In the genomic region with DNA sequence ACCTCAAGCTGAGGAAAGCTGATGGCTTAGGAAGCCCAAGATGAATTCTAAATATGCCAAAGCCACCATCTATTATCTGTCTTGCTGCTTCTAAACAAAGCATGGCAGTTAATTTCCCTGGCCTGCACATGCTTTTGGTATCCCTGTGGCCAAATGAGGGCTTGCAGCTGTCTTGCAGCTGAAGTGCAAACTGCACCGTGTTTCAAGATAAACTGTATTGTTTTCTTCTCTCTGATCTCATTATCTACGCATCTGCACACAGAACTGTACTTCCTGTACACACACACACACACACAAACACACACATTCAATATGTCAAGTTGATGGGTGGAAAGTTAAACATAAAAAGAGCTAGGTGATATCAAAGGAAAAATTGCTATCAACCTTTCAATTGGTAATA, we compare ENCODE assay signal across 21 mouse cellular contexts.
DNase-seq lines count a peak whose midpoint lies in the region; ATAC-seq and TF ChIP-seq lines count a peak whose summit lies in the region.
"Had no signal": no experiment of that assay in that cellular context is flagged by ENCODE, and none has a peak within 500 bp of the region (broad histone marks: within the 10 kb centered on the region; RNA-seq: fewer than 3 reads in every experiment).

No protein-coding gene starts in this region.

- in situ Hi-C loops in CH12.LX (cut with MboI; ENCODE audit: low pct_ligation_motif_present, low pct_unique_long_range_greater_than_20kb, low sequenced_read_pairs), result no loop called here

- no peak overlapping the region for H3K4me3 ChIP-seq in lung, embryonic 14.5 days (ENCODE audit: low read depth, low read length)
- no peak overlapping the region for H3K4me3 ChIP-seq in lung, adult 2 months (replicated peaks; ENCODE audit: extremely low read depth, low read depth, low read length)
- H3K4me3 ChIP-seq in CH12.LX (replicated peaks in 1 of 3; ENCODE audit: low read depth in 2 of 3, low read length in 2 of 3, poor library complexity in 1 of 3) (no peak overlapping the region), MEL (ENCODE audit: control insufficient read depth in 1 of 2, insufficient read depth in 1 of 2, low read depth in 2 of 2, low read length in 2 of 2) (peak overlapping the region in 1 of 2 experiments; percentile 44; a peak in 3 of 4 replicates)
- H3K4me3 ChIP-seq: embryonic facial prominence, embryonic 10.5 days; forebrain, embryonic 15.5 days; heart, embryonic 10.5 days; hindbrain, embryonic 10.5 days; layer of hippocampus, adult 2 months; midbrain, embryonic 13.5 days had no signal

- H3K27ac ChIP-seq in lung, embryonic 14.5 days (ENCODE audit: low read depth), result no peak overlapping the region
- H3K27ac ChIP-seq in CH12.LX (ENCODE audit: insufficient read depth, low read depth) (no peak overlapping the region), MEL (ENCODE audit: control insufficient read depth, low read depth, low read length) (no peak overlapping the region)
- H3K27ac ChIP-seq: embryonic facial prominence, embryonic 10.5 days; forebrain, embryonic 15.5 days; heart, embryonic 10.5 days; hindbrain, embryonic 10.5 days; layer of hippocampus, adult 2 months; midbrain, embryonic 13.5 days had no signal

- H3K4me1 ChIP-seq in lung, embryonic 14.5 days (ENCODE audit: insufficient read depth), result 0 out of 2 replicates have a peak, but pooled peaks cover 2% of the 10 kb centered on the region
- no peaks in the 10 kb centered on the region for H3K4me1 ChIP-seq in lung, adult 2 months (ENCODE audit: control insufficient read depth, insufficient read depth, low read length)
- peaks cover 4 to 8% of the 10 kb centered on the region in 2 experiments for H3K4me1 ChIP-seq in CH12.LX (ENCODE audit: control insufficient read depth in 1 of 2, insufficient read depth in 2 of 2)
- H3K4me1 ChIP-seq in MEL (ENCODE audit: control insufficient read depth in 1 of 2, insufficient read depth in 2 of 2, low read length in 2 of 2), result peaks cover 20 to 31% of the 10 kb centered on the region in 2 experiments
- H3K4me1 ChIP-seq: forebrain, embryonic 15.5 days; hindbrain, embryonic 10.5 days had no signal

- TF ChIP-seq EP300 in CH12.LX (IDR thresholded peaks at IDR 0.05; ENCODE audit: low read length) (no peak), MEL (IDR thresholded peaks at IDR 0.05; ENCODE audit: low read depth in 1 of 2, low read length in 2 of 2) (peak; percentile 55 to 70; a peak in 3 of 4 replicates)

- WGBS in lung, embryonic 14.5 days, result 22% methylated on average over 2 of the region's 2 CpGs
- WGBS in lung, adult 2 months, result 29% methylated on average over 2 of the region's 2 CpGs

- H3K9me3 ChIP-seq in lung, embryonic 14.5 days (ENCODE audit: low read depth, low read length), result 0 out of 2 replicates have a peak, but pooled peaks cover 4% of the 10 kb centered on the region
- peaks cover 4% of the 10 kb centered on the region for H3K9me3 ChIP-seq in CH12.LX (replicated peaks; ENCODE audit: low read length)
- H3K9me3 ChIP-seq in MEL (replicated peaks; ENCODE audit: insufficient read depth, low read length), result no peaks in the 10 kb centered on the region
- H3K9me3 ChIP-seq: embryonic facial prominence, embryonic 10.5 days; forebrain, embryonic 15.5 days had no signal

- peak; percentile 47; the same call in 1 of the 2 replicates for TF ChIP-seq CTCF in lung, embryonic 14.5 days (IDR thresholded peaks at IDR 0.05; ENCODE audit: low read depth)
- TF ChIP-seq CTCF in lung, adult 2 months (IDR thresholded peaks at IDR 0.05; ENCODE audit: insufficient read depth, low read length), result no peak
- TF ChIP-seq CTCF in CH12.LX (conservative IDR thresholded peaks at IDR 0.05 in 1 of 2, IDR thresholded peaks at IDR 0.05 in 1 of 2; ENCODE audit: low read depth in 2 of 2, low read length in 2 of 2) (no peak), MEL (IDR thresholded peaks at IDR 0.05 in 2 of 3, conservative IDR thresholded peaks at IDR 0.05 in 1 of 3; ENCODE audit: control insufficient read depth in 1 of 3, insufficient read depth in 1 of 3, low read depth in 2 of 3, low read length in 3 of 3, poor library complexity in 1 of 3, severe bottlenecking in 1 of 3) (peak in 1 of 3 experiments; percentile 17; a peak in 2 of 6 replicates)

- H3K9ac ChIP-seq in lung, embryonic 14.5 days, result no peak overlapping the region
- H3K9ac ChIP-seq in CH12.LX (ENCODE audit: insufficient read depth, low read depth) (no peak overlapping the region), MEL (ENCODE audit: control insufficient read depth, low read depth, low read length, poor library complexity, severe bottlenecking) (no peak overlapping the region)
- H3K9ac ChIP-seq: forebrain, embryonic 15.5 days; midbrain, embryonic 13.5 days had no signal

- DNase-seq in lung, embryonic 14.5 days, result peak; percentile 63
- no peak for DNase-seq in lung, adult 2 months
- no peak for DNase-seq in CH12.LX (ENCODE audit: extremely low read depth)
- peak; percentile 62 for DNase-seq in MEL (ENCODE audit: low read depth, low spot score)
- DNase-seq in cerebellum, postnatal 25 days, result no peak
- no peak for DNase-seq in left cerebral cortex, adult 8-10 months (ENCODE audit: low spot score in 2 of 2)
- DNase-seq: cerebellum, adult 11-12 months; cerebellum, postnatal 36 days; kidney, postnatal 25 days; layer of hippocampus, postnatal 36 days; right cerebral cortex, postnatal 14 days had no signal

- dilution Hi-C loops in CH12.LX (cut with MboI; ENCODE audit: extremely low pct_ligation_motif_present, extremely low pct_unique_long_range_greater_than_20kb, low sequenced_read_pairs), result no loop called here

- no peaks in the 10 kb centered on the region for H3K36me3 ChIP-seq in lung, embryonic 14.5 days (ENCODE audit: insufficient read depth)
- H3K36me3 ChIP-seq in CH12.LX (replicated peaks in 1 of 2; ENCODE audit: control insufficient read depth in 1 of 2, insufficient read depth in 1 of 2, low read length in 1 of 2) (no peaks in the 10 kb centered on the region), MEL (ENCODE audit: control insufficient read depth in 1 of 2, insufficient read depth in 2 of 2, low read length in 2 of 2) (peaks cover 0 to 29% of the 10 kb centered on the region in 2 experiments; a peak in 2 of 4 replicates)
- H3K36me3 ChIP-seq: embryonic facial prominence, embryonic 10.5 days; forebrain, embryonic 15.5 days; heart, embryonic 10.5 days; hindbrain, embryonic 10.5 days; midbrain, embryonic 13.5 days had no signal

- H3K27me3 ChIP-seq in lung, embryonic 14.5 days (ENCODE audit: insufficient read depth, low read length), result no peaks in the 10 kb centered on the region
- H3K27me3 ChIP-seq in CH12.LX (replicated peaks), result no peaks in the 10 kb centered on the region
- no peaks in the 10 kb centered on the region for H3K27me3 ChIP-seq in MEL (ENCODE audit: control insufficient read depth in 1 of 2, insufficient read depth in 2 of 2, low read length in 2 of 2)
- H3K27me3 ChIP-seq: forebrain, embryonic 15.5 days; midbrain, embryonic 13.5 days; Patski had no signal

- no peak for TF ChIP-seq POLR2A in lung, adult 2 months (IDR thresholded peaks at IDR 0.05; ENCODE audit: borderline replicate concordance, extremely low read depth, low read depth, low read length)
- TF ChIP-seq POLR2A in CH12.LX (IDR thresholded peaks at IDR 0.05; ENCODE audit: low read depth, low read length) (no peak), MEL (IDR thresholded peaks at IDR 0.05; ENCODE audit: control insufficient read depth in 1 of 2, insufficient read depth in 1 of 2, low read depth in 1 of 2, low read length in 2 of 2, poor library complexity in 1 of 2) (no peak)

- ATAC-seq in lung, embryonic 14.5 days (ENCODE audit: insufficient read depth), result peak; percentile 58
- peak; percentile 68 for ATAC-seq in megakaryocyte progenitor cell, adult 5-6 weeks (replicated peaks; ENCODE audit: poor library complexity)
- ATAC-seq: forebrain, embryonic 15.5 days; intestine, postnatal 0 days; lung, postnatal 0 days; midbrain, embryonic 13.5 days; Patski had no signal

- no peaks in the 10 kb centered on the region for H3K79me2 ChIP-seq in CH12.LX (replicated peaks; ENCODE audit: control insufficient read depth, extremely low read depth, insufficient read depth, poor library complexity, severe bottlenecking)
- H3K79me2 ChIP-seq in MEL (ENCODE audit: control insufficient read depth, insufficient read depth, low read length, poor library complexity), result no peaks in the 10 kb centered on the region

- TF ChIP-seq RAD21 in CH12.LX (IDR thresholded peaks at IDR 0.05; ENCODE audit: low read depth, low read length) (no peak), MEL (IDR thresholded peaks at IDR 0.05; ENCODE audit: low read depth, low read length) (no peak)

- no peak overlapping the region for H3K4me2 ChIP-seq in lung, embryonic 14.5 days
- H3K4me2 ChIP-seq in CH12.LX (ENCODE audit: insufficient read depth, low read depth, poor library complexity, severe bottlenecking), result peak overlapping the region; percentile 88
- H3K4me2 ChIP-seq: forebrain, embryonic 15.5 days; midbrain, embryonic 13.5 days had no signal

TF ChIP-seq in CH12.LX, 34 proteins besides CTCF, POLR2A, EP300 and RAD21 (continues in another document):
- TF ChIP-seq POLR2AphosphoS2 (IDR thresholded peaks at IDR 0.05; ENCODE audit: low read depth, low read length) (no peak), USF1 (IDR thresholded peaks at IDR 0.05; ENCODE audit: low read depth, low read length) (no peak), KAT2A (IDR thresholded peaks at IDR 0.05; ENCODE audit: insufficient replicate concordance, low read length) (no peak), MAX (IDR thresholded peaks at IDR 0.05; ENCODE audit: low read length) (no peak), USF2 (conservative IDR thresholded peaks at IDR 0.05; ENCODE audit: low read depth, low read length) (no peak), ZKSCAN1 (IDR thresholded peaks at IDR 0.05; ENCODE audit: borderline replicate concordance, low read depth, low read length) (no peak), HCFC1 (IDR thresholded peaks at IDR 0.05; ENCODE audit: low read depth, low read length) (no peak), CHD1 (IDR thresholded peaks at IDR 0.05; ENCODE audit: low read depth, low read length) (no peak), MAFK (IDR thresholded peaks at IDR 0.05; ENCODE audit: insufficient replicate concordance, low read length) (no peak)

TF ChIP-seq in MEL, 35 proteins besides CTCF, POLR2A, EP300 and RAD21 (continues in another document):
- TF ChIP-seq KAT2A (conservative IDR thresholded peaks at IDR 0.05; ENCODE audit: low read depth, low read length) (no peak), MYC (IDR thresholded peaks at IDR 0.05; ENCODE audit: low read depth, low read length) (0 out of 2 replicates have a peak, but pooled peaks have one; percentile 39), ZNF384 (IDR thresholded peaks at IDR 0.05; ENCODE audit: low read depth, low read length) (no peak), ETS1 (IDR thresholded peaks at IDR 0.05; ENCODE audit: low read depth, low read length) (peak; percentile 86), JUND (IDR thresholded peaks at IDR 0.05; ENCODE audit: low read depth, low read length) (no peak), GATA1 (IDR thresholded peaks at IDR 0.05; ENCODE audit: low read depth, low read length) (peak; percentile 66), CHD2 (IDR thresholded peaks at IDR 0.05; ENCODE audit: low read length) (no peak), ELF1 (IDR thresholded peaks at IDR 0.05; ENCODE audit: low read depth, low read length) (no peak; the same call in 1 of the 2 replicates), TBP (IDR thresholded peaks at IDR 0.05; ENCODE audit: low read depth, low read length) (no peak), CHD1 (IDR thresholded peaks at IDR 0.05; ENCODE audit: low read depth, low read length) (no peak)

Comparison
In these comparisons a context has a peak if more than half of its experiments do, and no peak if none do; other contexts are left out.
1. DNase-seq: peak in lung, embryonic 14.5 days (single experiment) and MEL (single experiment); none in lung, adult 2 months (single experiment), CH12.LX (single experiment), cerebellum, postnatal 25 days (0 of 2) and left cerebral cortex, adult 8-10 months (0 of 2).